Mouse (Mus musculus) liver (tissue): Measurements from ENCODE around the gene Scaf1.
"Not testable (repeated sequence)": the region's sequence is repeated elsewhere in the genome, so short reads cannot be mapped to it uniquely, and the experiment has no call there.

Experiments
- DNase-seq: peaks from one replicate; pipeline ENCODE4 v3.0.0-alpha.2; 2020; ENCODE audit warnings: mixed read lengths

The Scaf1 gene

DNA sequence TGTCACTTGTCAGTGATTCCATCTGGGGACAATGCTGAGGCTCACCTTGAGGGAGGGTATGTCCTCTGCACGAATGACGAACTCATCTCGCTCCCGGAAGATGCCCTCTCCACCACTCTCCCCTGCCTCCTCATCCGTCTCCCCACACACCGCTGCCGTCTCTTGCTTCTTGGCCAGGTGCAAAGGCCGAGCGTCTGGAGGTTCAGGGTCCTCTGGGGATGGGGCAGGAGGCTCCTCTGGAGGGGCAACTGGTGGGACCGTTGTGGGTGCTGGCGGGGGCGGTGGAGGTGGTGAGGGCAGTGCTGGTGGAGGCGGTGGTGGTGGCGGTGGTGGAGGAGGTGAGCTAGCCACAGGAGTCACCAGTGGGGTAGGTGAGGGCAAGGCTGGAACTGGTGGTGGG is 27.1 kb upstream of the Scaf1 start:
- no peak for DNase-seq

DNA sequence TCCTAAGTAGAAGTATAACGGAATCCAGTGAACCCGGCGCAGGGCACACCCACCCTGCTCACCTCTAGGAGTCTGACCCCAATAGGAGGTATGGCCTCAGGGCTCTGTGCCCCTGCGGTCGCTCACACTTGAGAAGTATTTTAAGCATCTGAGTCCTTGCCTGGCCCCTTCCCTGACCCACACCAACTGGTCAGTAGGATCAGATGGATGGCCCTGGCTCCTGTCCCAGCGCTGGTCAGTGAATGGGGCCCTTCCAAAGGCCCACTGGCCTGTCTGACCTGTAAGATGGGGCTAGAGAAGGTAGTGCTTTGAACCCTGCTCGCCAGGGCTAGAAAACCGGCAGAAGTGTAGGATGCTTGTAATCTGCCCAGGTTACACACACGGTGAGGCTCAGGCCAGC is 24.7 kb upstream of the Scaf1 start:
- no peak for DNase-seq

DNA sequence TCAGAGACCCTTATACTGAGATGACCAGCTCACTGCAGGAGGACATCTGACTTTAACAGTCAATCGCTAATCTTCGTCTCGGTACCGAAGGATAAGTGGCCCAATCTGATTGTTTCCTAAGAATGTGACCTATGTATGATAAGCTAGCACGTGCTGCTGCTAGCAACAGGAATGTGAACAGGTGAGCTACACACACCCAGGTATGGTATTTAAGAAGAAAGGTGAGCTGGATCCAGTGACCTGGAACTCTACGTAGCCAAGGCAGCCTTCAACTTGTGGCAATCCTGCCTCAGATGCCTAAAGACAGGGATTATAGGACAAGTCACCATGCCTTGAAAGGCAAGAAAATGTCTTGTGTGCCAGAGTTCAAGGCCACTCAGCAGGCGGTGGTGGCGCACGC is 22.2 kb upstream of the Scaf1 start:
- no peak for DNase-seq

DNA sequence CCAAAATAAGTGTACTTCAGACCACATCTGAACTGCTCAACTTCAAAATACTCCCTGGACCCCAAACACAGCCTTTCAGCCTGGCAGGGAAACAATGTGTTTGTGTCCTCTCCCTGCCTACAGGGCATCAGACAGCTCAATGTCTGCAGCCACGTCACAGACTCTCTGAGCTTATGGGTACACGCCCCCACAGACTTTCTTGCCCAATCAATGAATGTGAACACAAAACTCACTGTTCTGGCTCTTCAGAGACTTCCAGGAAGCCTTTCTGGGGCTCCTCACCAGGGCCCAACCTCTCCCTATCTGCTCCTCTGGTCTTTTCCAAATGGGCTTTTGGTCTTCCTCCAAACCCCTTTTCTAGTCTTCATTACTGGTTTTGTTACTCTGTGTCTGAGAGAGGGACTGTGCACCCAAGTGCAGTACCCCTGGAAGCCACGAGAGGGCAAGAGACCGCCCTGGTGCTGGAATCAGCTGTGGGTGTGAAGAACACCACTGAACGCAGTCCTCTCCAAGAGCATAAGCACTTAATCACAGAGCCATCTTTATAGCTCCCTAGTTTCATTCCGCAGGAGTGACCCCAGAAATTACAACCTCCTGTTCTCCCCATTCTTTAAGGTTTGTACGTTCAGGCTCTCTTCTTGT is 21.7 kb upstream of the Scaf1 start:
- DNase-seq, result peak; percentile 69

DNA sequence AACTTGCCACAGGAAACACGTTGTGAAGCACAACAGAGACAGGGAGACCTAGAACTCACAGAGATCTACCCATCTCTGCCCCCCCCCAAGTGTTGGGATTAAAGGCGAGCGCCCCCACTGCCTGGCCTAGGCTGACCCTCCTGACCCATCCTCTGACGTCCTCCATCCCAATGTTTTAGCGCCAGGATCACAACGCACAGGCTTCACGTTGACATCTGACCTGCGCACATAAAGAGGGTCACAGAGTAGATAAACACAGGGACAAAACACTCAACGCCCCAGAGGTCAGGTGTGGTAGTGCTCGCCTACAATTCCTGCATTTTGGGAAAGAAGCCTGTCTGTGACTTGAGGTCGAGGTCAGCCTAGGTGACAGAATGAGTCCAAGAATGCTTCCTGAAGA is 20.5 kb upstream of the Scaf1 start:
- no peak for DNase-seq

DNA sequence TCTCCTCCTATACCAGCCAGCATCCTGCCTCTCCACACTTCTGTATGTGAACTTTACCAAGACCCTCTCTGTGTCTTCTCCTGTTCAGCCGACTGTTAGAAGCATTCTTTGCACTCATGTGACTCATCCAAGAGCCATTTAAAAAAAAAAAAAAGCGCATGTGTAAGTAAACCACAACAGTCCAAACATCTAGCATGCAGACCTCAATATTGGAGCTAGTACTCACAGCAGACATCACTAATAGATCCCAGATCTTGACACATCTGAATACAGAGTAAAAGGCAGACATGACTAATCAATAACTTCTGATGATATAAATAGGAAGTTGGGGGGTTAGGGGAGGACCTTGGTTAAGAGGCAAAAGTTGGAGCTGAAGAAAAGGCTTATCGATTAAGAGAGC is 19.5 kb upstream of the Scaf1 start:
- no peak for DNase-seq

DNA sequence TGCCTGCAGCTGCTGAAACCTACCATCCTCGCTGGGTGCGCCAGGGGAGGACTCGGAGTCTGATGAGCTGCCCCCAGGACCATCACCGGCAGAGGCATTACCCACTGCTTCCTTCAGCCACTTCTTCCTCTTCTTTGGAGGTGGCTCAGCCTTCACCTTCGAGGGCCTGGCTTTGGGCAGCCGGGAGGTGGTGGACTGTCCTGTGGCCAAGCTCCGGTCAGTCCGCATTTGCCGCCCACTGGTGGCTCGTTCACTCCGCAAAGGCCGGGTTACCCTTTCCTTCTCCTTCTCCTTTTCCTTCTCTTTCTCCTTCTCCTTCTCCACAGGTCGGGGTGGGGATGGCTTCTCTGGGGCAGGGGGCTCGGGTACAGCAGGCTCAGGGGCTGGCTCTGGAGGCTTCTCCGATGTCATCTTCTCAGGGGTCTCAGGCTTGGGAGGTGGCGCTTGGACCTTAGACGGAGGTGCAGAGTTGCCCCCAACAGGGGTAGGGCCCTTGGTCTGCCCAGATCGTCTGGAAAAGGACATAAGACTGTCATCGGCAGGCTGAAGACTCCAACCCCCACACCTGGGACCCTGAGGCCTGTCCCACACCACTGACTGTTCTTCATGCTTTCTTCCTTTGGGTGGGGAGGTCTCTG is 17.7 kb upstream of the Scaf1 start:
- DNase-seq, result no peak

DNA sequence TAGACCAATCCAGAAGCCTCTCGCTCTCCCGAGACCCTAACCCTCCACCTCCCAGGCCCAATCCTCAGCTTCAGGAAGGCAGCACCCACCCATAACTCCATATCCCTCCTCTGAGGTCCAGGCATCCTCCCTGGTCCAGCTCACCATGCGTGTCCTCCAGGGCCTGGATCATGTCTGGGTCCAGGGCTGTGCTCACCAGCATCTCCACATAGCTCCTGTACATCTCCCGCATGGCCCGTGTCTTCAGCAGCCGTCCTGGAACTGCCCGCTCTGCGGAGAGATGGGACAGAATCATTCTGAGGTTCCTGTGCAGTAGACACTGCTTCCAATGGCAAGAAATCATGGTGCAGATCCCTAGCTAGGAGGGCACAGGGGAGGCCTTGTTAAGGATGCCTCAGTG is 14.7 kb upstream of the Scaf1 start:
- DNase-seq, result no peak

DNA sequence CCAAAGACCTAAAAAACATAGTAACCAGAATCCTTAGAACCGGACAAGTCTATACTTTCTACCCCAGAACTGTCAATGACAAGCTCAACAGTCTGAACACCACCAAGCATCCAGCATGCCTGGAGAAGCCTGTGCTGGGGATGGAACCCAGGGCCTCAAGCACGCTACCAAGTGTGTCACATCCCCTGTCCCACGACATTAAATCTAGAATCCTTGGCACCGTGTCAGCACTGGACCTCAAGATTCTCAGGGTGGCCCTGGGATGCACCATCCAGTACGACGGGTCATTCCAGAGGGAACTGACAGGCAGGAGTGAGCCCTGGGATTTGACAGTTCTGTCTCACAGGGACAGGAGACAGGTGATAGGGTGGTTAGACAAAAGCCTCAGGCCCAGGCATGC is 13.8 kb upstream of the Scaf1 start:
- no peak for DNase-seq

DNA sequence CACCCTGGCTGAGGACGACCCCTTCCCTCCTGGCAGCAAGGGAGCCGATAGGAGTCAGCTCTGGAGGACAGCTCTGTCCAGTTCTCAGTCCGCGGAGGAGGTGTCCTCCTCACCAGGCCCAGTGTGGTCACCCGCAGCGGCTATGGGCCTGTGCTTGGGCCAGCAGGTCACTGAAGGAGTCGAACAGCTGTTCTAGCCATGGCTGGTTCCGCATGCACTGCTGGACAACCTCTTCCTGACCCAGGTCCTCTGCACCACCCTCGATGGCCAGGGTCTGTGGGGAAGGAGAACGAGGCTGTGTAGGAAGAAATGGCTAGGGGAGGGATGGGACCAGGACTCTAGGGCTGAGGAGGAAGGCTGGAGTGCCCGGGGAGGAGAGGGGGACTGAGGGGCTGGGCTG is 12.2 kb upstream of the Scaf1 start:
- DNase-seq, result no peak

DNA sequence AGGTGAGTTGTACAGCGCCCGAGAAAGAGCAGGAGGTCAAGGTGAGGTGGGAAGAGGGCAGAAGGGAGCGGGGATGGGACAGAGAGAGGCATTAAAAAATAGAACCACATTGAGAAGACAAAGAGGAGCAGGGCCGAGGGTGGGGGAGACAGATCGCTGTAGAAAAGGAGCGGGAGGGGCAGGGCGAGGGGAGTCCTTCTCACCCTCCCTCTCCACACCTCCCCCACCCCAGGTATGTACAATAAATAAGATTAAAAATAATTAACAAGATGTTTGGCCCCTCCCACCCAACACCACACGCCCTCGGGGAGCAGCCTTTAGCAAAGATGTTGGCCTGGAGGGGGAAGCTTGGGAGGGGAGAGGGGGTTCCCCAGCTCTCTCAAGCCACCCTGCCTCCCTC is 11.6 kb upstream of the Scaf1 start:
- no peak for DNase-seq

DNA sequence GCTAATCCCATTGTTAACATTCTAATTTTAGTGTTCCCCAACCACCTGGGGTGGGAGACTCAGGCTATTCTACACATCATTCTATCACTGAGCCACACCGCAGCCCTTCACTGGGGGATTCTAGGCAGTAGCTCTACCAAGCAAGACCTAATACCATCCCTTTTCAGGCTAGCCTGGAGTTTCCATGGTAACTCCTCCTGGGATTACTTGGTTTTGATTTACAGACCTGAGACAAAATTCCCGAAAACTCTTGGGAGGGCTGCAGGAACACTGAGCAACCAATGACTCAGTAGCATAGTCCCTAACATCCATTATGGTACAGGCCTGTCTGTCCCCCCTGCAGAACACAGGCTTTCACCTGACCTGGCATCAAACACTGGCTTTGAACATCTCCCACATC is 10.1 kb upstream of the Scaf1 start:
- no peak for DNase-seq

DNA sequence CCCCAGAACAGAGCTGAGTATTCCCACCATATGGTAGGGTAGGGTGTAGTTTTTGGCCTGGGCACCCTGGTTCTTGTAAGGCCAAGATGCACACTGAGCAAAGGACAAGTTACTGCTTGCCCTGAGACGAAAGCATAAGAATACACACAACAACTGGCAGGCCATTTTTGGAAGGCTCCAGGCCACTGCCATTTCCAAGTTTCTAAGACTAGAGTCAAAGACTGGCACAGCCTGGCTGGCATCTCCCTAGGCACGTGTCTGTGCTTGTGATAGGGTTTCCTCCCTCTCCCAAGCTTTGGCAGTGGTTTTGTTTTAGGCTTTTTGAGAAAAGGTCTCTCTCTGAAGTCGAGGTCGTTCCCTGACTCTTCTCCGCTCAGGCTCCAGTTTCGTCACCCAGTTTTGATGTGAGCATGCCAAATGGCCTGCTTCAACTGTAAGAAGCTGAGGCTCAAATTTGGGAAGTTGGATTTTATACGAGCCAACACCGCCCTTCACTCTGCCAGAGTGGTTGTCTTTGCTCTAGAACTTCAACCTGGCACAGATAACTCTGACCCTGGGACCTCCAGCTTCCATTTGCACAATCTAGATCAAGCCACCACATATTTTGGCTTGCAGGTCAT is 9.5 kb upstream of the Scaf1 start:
- no peak for DNase-seq

DNA sequence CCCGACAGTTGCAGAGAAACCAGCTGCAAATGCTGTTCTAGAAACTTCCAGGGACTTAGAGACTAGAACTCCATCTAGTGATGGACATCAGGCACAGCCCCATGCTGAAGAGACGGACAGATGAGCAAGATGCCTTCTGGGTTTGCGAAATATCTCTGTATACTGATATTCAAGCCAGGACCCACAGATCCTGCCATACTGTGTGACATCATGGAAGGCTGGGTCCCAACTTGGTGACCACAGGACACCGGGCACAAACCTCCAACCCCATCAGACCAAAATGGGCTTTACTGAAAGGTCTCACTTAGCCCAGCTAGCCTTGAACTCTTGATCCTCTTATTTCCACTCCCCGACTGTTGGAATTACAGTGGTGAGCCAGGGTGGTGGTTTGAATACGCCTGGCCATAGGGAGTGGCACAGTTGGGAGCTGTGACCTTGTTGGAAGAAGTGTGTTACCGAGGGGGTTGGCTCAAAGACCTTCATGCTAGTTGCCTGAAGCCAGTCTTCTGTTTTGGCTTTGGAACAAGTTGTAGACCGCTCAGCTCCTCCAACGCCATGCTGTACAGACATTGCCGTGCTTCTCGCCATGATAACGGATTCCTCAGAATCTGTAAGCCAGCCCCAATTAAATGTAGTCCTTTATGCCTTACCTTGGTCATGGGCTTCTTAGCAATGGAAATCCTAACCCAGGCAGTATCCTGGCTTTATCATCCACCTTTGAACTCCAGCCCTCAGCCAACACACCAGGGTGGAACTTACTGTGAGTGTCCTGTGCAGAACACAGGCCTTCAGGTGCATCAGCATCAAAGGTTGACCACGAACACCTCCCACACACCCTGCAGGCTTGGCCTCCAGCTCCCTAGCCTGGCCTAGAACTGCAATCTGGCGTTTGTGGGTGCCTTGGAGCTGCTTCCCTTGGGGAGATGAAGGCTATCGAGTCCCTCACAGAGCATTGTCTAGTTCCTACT is 8.4 kb upstream of the Scaf1 start:
- DNase-seq, result no peak

DNA sequence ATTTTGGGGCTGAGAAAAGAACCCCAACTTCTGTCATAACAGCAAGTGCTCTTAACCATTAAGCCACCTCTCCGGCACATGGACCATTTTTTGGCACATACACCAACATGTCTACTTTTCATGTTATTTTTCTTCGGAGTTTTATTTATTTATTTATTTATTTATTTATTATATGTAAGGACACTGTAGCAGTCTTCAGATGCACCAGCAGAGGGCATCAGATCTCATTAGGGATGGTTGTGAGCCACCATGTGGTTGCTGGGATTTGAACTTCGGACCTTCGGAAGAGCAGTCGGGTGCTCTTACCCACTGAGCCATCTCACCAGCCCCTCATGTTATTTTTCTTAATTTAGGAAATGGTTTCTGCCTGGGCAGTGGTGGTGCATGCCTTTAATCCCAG is 7.5 kb upstream of the Scaf1 start:
- not testable (repeated sequence) for DNase-seq

DNA sequence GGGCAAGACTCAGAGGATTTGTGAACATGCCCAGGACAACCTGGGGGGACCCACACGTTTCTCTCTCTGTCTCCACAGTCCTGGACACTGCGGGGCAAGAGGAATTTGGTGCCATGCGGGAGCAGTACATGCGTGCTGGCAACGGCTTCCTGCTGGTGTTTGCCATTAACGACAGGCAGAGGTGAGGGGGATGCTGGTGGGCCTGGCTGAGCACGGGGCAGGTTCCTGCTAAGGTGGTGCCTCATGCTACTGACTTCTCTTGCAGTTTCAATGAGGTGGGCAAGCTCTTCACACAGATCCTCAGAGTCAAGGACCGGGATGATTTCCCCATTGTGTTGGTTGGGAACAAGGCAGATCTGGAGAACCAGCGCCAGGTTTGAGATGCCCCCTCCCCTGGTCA is 4.1 kb upstream of the Scaf1 start:
- DNase-seq, result no peak

DNA sequence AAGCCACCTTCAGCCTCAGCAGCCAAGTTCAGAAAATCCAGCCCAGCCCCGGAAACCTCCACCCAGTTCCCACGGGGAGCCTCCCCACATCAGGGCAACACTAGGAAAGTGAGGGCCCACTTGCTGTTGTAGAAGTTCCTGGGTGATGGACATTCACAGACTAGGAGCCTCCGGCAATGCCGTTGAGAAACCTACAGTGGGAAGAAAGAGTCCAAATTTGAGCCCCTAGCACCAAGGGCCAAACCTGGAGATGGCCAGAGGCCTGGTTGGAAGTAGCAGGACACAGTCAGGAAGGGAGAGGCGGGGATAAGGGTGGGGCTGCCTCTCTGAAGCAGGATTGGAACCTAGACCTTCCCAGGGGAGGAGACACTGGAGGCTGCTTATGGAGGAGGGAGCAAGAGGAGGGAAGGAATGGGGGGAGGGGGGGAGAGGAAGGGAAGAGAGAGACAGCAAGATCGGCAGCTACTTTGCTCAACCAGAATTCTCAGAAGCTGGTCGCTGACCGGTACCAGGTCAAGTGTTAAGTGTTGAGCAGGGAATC is 2.9 kb upstream of the Scaf1 start:
- DNase-seq, result peak; percentile 38

DNA sequence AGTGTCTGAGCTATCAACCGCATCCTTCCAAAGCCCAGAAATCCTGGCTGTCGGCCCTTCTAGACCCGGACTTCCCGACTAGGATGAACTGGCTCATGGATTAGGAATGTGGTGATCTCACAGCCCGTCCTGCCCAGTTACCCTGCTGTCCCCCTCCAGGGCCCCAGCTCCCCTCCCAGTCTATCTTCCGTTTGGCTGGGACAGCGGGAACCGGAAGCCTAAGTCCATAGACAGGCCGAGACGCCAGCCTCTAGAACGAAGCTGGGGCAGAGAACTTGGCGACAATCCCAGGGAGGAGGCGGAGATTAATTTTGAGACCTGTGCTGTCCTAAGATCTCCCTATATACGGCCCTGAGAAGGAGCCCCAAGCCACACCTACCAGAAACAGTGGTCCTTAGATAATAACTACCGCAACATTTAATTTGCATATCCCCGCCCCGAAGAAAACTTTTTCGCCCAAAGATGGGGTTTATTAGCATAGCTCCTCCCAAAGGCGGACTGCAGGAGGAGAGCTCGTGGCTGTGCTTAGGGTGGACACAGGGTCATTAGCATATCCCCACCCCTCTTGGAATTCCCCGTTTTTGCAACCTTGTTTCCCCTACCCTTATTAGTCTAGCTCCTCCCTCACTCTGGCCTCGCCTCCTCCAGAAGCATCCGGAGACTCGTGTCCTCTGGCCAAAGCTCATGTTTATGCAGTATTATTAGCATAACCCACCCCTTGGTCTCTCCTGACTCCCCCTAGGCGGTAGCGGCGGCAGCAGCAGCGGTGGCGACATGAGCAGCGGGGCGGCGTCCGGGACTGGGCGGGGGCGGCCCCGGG is 1.3 kb upstream of the Scaf1 start, which contains the start of gene Rras:
TSS of gene Rras (plus strand) at position 720 of the 820 bp plus-strand sequence.
- DNase-seq, result peak; percentile 91

DNA sequence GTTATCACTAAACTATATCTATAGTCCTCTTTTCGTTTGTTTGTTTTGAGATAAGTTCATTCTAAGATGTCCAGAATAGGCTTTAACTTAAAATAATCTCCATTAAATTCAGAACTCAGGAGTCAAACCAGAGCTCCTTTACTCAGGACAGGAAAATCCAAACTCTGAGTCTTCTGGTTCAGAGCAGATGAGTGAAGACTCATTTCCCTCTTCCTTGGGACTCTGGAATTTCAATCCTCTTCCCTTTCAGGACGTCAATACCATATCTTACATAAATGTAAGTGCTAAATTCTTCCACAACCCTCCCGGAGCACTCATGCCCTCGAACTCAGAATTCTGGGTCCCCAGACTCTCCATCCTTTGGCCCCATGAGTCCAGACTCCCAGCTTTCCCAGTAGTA is 598 bp upstream of the Scaf1 start:
- DNase-seq, result no peak

DNA sequence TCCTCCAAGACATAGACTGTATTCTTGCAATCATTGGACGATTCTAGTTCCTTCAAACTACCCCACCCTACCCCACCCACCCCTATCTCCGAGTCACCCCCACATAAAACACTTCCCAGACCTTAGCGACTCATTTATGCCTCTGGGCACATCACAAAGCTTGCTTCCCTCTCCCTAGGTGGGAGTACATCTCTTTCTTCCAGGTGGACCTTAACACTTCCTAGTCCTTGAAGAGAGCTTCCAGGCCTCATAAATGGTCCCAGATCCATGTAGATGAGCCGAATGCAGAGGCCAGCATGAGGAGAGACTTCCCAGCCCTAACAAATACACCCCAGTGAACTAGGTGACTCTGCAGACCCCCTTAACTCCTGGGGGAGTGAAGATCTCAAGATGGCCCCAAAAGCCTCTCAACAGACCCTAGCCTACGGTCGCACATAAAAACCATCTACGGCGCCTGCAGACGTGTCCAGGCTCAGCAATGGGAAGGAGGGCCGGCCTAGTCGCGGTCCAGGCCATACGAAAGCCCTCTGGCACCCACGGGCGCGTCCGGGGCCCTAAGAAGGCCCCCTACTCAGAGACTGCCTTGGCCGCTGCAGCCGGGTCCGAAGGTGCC is 713 bp downstream of the Scaf1 start:
- DNase-seq, result peak; percentile 49

DNA sequence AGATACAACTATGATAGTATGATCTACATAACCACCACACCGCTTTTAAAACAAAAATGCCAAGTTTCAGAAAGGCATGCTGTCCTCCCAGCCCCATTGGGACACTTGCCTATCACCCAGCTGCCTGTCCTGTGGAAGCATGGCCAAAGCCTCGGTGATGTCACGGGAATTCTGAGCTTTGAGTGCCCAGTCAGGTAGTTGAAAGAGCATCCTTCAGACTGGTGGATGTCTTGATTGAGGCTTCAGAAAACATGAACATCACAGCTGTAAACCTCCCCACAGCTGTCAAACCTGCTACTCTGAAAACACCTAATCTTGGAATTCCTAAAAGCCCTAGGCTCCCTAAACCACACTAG is 2.1 kb downstream of the Scaf1 start:
- DNase-seq, result no peak
